In the genomic region with DNA sequence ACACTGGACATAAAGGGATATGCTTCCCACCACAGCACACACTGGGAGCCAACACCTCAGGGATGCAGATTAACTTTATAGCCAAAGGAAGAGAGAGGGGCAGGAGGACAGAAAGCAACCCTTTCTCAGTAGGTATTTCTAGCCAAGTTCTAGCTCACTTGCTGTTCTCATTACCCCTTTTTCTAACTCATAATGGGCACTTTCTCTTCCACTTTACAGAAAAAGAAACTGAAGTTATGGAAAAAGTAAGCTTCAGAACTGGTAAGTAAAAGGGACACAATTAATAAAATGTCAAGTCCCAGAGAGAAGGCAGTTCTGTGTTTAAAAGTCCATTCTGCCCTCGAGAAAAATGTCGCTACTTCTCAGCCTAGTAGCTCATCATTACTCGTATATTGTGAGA, we compare ENCODE assay signal across 23 mouse cellular contexts. TPM values are rescaled to one million over a fixed set of nuclear protein-coding genes. Genes with fewer than 3 reads are reported as not detected.
DNase-seq lines count a peak whose midpoint lies in the region; ATAC-seq and TF ChIP-seq lines count a peak whose summit lies in the region.
"Had no signal": no experiment of that assay in that cellular context is flagged by ENCODE, and none has a peak within 500 bp of the region (broad histone marks: within the 10 kb centered on the region; RNA-seq: fewer than 3 reads in every experiment).

No protein-coding gene starts in this region.

- H3K9ac ChIP-seq in CH12.LX (ENCODE audit: insufficient read depth, low read depth) = peak overlapping the region; percentile 58
- H3K9ac ChIP-seq: embryonic facial prominence, embryonic 12.5 days; forebrain, embryonic 13.5 days; forebrain, embryonic 15.5 days; forebrain, postnatal 0 days had no signal

- no peaks in the 10 kb centered on the region for H3K79me2 ChIP-seq in CH12.LX (replicated peaks; ENCODE audit: control insufficient read depth, extremely low read depth, insufficient read depth, poor library complexity, severe bottlenecking)

- no peak overlapping the region for H3K27ac ChIP-seq in CH12.LX (ENCODE audit: insufficient read depth, low read depth)
- H3K27ac ChIP-seq: embryonic facial prominence, embryonic 10.5 days; embryonic facial prominence, embryonic 12.5 days; forebrain, embryonic 13.5 days; forebrain, embryonic 15.5 days had no signal

- TF ChIP-seq CTCF in CH12.LX (conservative IDR thresholded peaks at IDR 0.05 in 1 of 2, IDR thresholded peaks at IDR 0.05 in 1 of 2; ENCODE audit: low read depth in 2 of 2, low read length in 2 of 2) = no peak

- no peaks in the 10 kb centered on the region for H3K9me3 ChIP-seq in CH12.LX (replicated peaks; ENCODE audit: low read length)
- H3K9me3 ChIP-seq: embryonic facial prominence, embryonic 10.5 days; embryonic facial prominence, embryonic 12.5 days; forebrain, embryonic 13.5 days; forebrain, embryonic 15.5 days; G1E had no signal

- peak overlapping the region; percentile 79 for H3K4me2 ChIP-seq in CH12.LX (ENCODE audit: insufficient read depth, low read depth, poor library complexity, severe bottlenecking)
- H3K4me2 ChIP-seq: embryonic facial prominence, embryonic 12.5 days; forebrain, embryonic 13.5 days; forebrain, embryonic 15.5 days had no signal

- H3K4me3 ChIP-seq in CH12.LX (replicated peaks in 1 of 3; ENCODE audit: low read depth in 2 of 3, low read length in 2 of 3, poor library complexity in 1 of 3) = no peak overlapping the region
- H3K4me3 ChIP-seq: embryonic facial prominence, embryonic 10.5 days; embryonic facial prominence, embryonic 12.5 days; forebrain, embryonic 13.5 days; forebrain, embryonic 15.5 days had no signal

- no peak; the same call in 1 of the 2 replicates for TF ChIP-seq RAD21 in CH12.LX (IDR thresholded peaks at IDR 0.05; ENCODE audit: low read depth, low read length)

- TF ChIP-seq POLR2A in CH12.LX (IDR thresholded peaks at IDR 0.05; ENCODE audit: low read depth, low read length) = no peak

- dilution Hi-C loops in CH12.LX (cut with MboI; ENCODE audit: extremely low pct_ligation_motif_present, extremely low pct_unique_long_range_greater_than_20kb, low sequenced_read_pairs) = no loop called here

- TF ChIP-seq EP300 in CH12.LX (IDR thresholded peaks at IDR 0.05; ENCODE audit: low read length) = peak; percentile 95

- in situ Hi-C loops in CH12.LX (cut with MboI; ENCODE audit: low pct_ligation_motif_present, low pct_unique_long_range_greater_than_20kb, low sequenced_read_pairs) = no loop called here

- H3K27me3 ChIP-seq in CH12.LX (replicated peaks) = no peaks in the 10 kb centered on the region
- H3K27me3 ChIP-seq: embryonic facial prominence, embryonic 12.5 days; forebrain, embryonic 13.5 days; forebrain, embryonic 15.5 days; Patski had no signal

- DNase-seq in A20 (ENCODE audit: low read depth, low spot score) (peak; percentile 57), CH12.LX (ENCODE audit: extremely low read depth) (no peak)
- DNase-seq in cerebellum, postnatal 14 days = no peak
- DNase-seq in neural tube, embryonic 10.5 days (ENCODE audit: extremely low spot score, low spot score) = no peak
- DNase-seq: adrenal gland, adult 8-10 months; adrenal gland, postnatal 14 days; adrenal gland, postnatal 36 days; B cell, adult 2 months; cerebellum, adult 11 months; cerebellum, adult 18-20 months; cerebellum, adult 8-10 months; cerebellum, adult 9-11 months; cerebellum, postnatal 25 days; forebrain, postnatal 0 days had no signal

- peak; percentile 52 for ATAC-seq in granulocyte monocyte progenitor cell, adult 5-6 weeks (replicated peaks; ENCODE audit: poor library complexity, severe bottlenecking)
- no peak for ATAC-seq in CD4-positive, CD25-positive, alpha-beta regulatory T cell, adult 4 months
- ATAC-seq: activated CD4-positive, CD25-positive, alpha-beta regulatory T cell, adult 4 months; forebrain, embryonic 13.5 days; forebrain, embryonic 15.5 days; forebrain, postnatal 0 days; Patski had no signal

- H3K4me1 ChIP-seq in CH12.LX (ENCODE audit: control insufficient read depth in 1 of 2, insufficient read depth in 2 of 2) = peaks cover 4 to 35% of the 10 kb centered on the region in 2 experiments; a peak in 3 of 4 replicates
- H3K4me1 ChIP-seq: embryonic facial prominence, embryonic 10.5 days; embryonic facial prominence, embryonic 12.5 days; forebrain, embryonic 13.5 days; forebrain, embryonic 15.5 days had no signal

- no peaks in the 10 kb centered on the region for H3K36me3 ChIP-seq in CH12.LX (replicated peaks in 1 of 2; ENCODE audit: control insufficient read depth in 1 of 2, insufficient read depth in 1 of 2, low read length in 1 of 2)
- H3K36me3 ChIP-seq: embryonic facial prominence, embryonic 10.5 days; embryonic facial prominence, embryonic 12.5 days; forebrain, embryonic 15.5 days; G1E had no signal

TF ChIP-seq in CH12.LX, 34 proteins besides CTCF, POLR2A, EP300 and RAD21:
- TF ChIP-seq NELFE (IDR thresholded peaks at IDR 0.05; ENCODE audit: low read depth, low read length) (no peak), MAFK (IDR thresholded peaks at IDR 0.05; ENCODE audit: insufficient replicate concordance, low read length) (no peak), CHD1 (IDR thresholded peaks at IDR 0.05; ENCODE audit: low read depth, low read length) (no peak), ETS1 (conservative IDR thresholded peaks at IDR 0.05; ENCODE audit: low read depth, low read length) (peak; percentile 60), KAT2A (IDR thresholded peaks at IDR 0.05; ENCODE audit: insufficient replicate concordance, low read length) (no peak), ZC3H11A (IDR thresholded peaks at IDR 0.05; ENCODE audit: low read depth, low read length) (no peak), NRF1 (IDR thresholded peaks at IDR 0.05; ENCODE audit: low read depth, low read length) (no peak), JUND (conservative IDR thresholded peaks at IDR 0.05; ENCODE audit: low read depth, low read length) (peak; percentile 63), PAX5 (IDR thresholded peaks at IDR 0.05; ENCODE audit: low read length) (no peak), MXI1 (IDR thresholded peaks at IDR 0.05; ENCODE audit: low read depth, low read length) (no peak), SMC3 (IDR thresholded peaks at IDR 0.05; ENCODE audit: low read depth, low read length) (no peak), ZKSCAN1 (IDR thresholded peaks at IDR 0.05; ENCODE audit: borderline replicate concordance, low read depth, low read length) (no peak), RCOR1 (conservative IDR thresholded peaks at IDR 0.05; ENCODE audit: low read depth, low read length) (0 out of 2 replicates have a peak, but pooled peaks have one; percentile 57), TCF12 (IDR thresholded peaks at IDR 0.05; ENCODE audit: low read depth, low read length) (peak; percentile 43; the same call in 1 of the 2 replicates), HCFC1 (IDR thresholded peaks at IDR 0.05; ENCODE audit: low read depth, low read length) (no peak), JUN (IDR thresholded peaks at IDR 0.05; ENCODE audit: insufficient read depth, low read depth, low read length) (peak; percentile 82), POLR2AphosphoS2 (IDR thresholded peaks at IDR 0.05; ENCODE audit: low read depth, low read length) (no peak), BHLHE40 (IDR thresholded peaks at IDR 0.05; ENCODE audit: low read depth, low read length) (no peak; the same call in 1 of the 2 replicates), USF1 (IDR thresholded peaks at IDR 0.05; ENCODE audit: low read depth, low read length) (no peak), GABPA (IDR thresholded peaks at IDR 0.05; ENCODE audit: insufficient replicate concordance, low read depth, low read length) (no peak), MAZ (IDR thresholded peaks at IDR 0.05; ENCODE audit: low read depth, low read length) (no peak), ZNF384 (IDR thresholded peaks at IDR 0.05; ENCODE audit: low read depth, low read length) (no peak), TBP (conservative IDR thresholded peaks at IDR 0.05; ENCODE audit: low read depth, low read length) (no peak), CHD2 (IDR thresholded peaks at IDR 0.05; ENCODE audit: low read length) (peak; percentile 50; the same call in 1 of the 2 replicates), UBTF (IDR thresholded peaks at IDR 0.05; ENCODE audit: low read depth, low read length) (no peak), SIN3A (IDR thresholded peaks at IDR 0.05; ENCODE audit: low read length) (no peak), USF2 (conservative IDR thresholded peaks at IDR 0.05; ENCODE audit: low read depth, low read length) (no peak), MEF2A (IDR thresholded peaks at IDR 0.05; ENCODE audit: borderline replicate concordance, low read depth, low read length) (peak; percentile 93), ZMIZ1 (IDR thresholded peaks at IDR 0.05; ENCODE audit: low read depth, low read length) (no peak), IRF4 (IDR thresholded peaks at IDR 0.05; ENCODE audit: low read depth, low read length) (peak; percentile 93), E2F4 (IDR thresholded peaks at IDR 0.05; ENCODE audit: insufficient replicate concordance, low read depth, low read length) (no peak), MAX (IDR thresholded peaks at IDR 0.05; ENCODE audit: low read length) (no peak), ELF1 (IDR thresholded peaks at IDR 0.05; ENCODE audit: low read depth, low read length) (no peak), MYC (IDR thresholded peaks at IDR 0.05; ENCODE audit: low read depth, low read length) (0 out of 2 replicates have a peak, but pooled peaks have one; percentile 26)
TF ChIP-seq in CH12.LX: peak in this region for 9.

RNA-seq across cellular contexts. Expression of gene Cited2, which starts 46.6 kb away (rescaled TPM):
- total RNA-seq in CH12.LX (2012; rRNA removed) (25.3 and 28.6 TPM in 2 replicates), CH12.LX (2014; rRNA removed) (22.6 and 23.7 TPM in 2 replicates)
- 119 and 149 TPM in 2 replicates for polyA plus RNA-seq in CH12.LX (2012; ENCODE audit: insufficient read length, low read depth)
- total RNA-seq in granulocyte monocyte progenitor cell, adult 5-6 weeks (2014; fragmentation: Nextera tagmentation) = 96.5 and 128 TPM in 2 replicates
- total RNA-seq in granulocyte monocyte progenitor cell, adult 5-6 weeks (2017) = 50.0 and 64.9 TPM in 2 replicates
- 1 to 10 TPM; 4.8 to 9.4 TPM for polyA plus RNA-seq in CD4-positive, CD25-positive, alpha-beta regulatory T cell, adult 4 months (2017; shearing (Covaris generic))
